Mouse (Mus musculus) C2C12 (cell line): ENCODE data around the gene Pcdh15. TPM values are rescaled to one million over a fixed set of nuclear protein-coding genes. Genes with fewer than 3 reads are reported as not detected.

Experiments used
- H3K27me3 ChIP-seq: one replicate; pipeline ENCODE4 v1.6.1; 2011; ENCODE audit not compliant: control insufficient read depth, insufficient read depth, insufficient read length
- H3K36me3 ChIP-seq: one replicate; pipeline ENCODE4 v1.6.1; 2011; ENCODE audit not compliant: control insufficient read depth, insufficient read depth
- H3K4me3 ChIP-seq: one replicate; pipeline ENCODE4 v1.5.1; 2011; ENCODE audit warnings: mild to moderate bottlenecking, control low read depth; ENCODE audit not compliant: poor library complexity, insufficient read depth, severe bottlenecking
- H3K79me2 ChIP-seq: one replicate; pipeline ENCODE4 v1.6.1; 2011; ENCODE audit not compliant: control insufficient read depth, insufficient read depth
- H3K79me3 ChIP-seq: one replicate; pipeline ENCODE4 v1.6.1; 2011; ENCODE audit warnings: low read depth, control low read depth
- H3ac ChIP-seq: one replicate; pipeline ENCODE3; 2011; ENCODE audit warnings: low read depth; ENCODE audit not compliant: control insufficient read depth, insufficient read length
- CEBPB ChIP-seq: IDR thresholded peaks from one replicate; pipeline ENCODE4 v1.6.1; 2011; ENCODE audit warnings: low read depth, mild to moderate bottlenecking, control low read depth, moderate library complexity
- CTCF ChIP-seq: IDR thresholded peaks from one replicate; pipeline ENCODE4 v1.5.1; 2011; ENCODE audit not compliant: control insufficient read depth, insufficient read depth, insufficient read length
- FOSL1 ChIP-seq: IDR thresholded peaks from one replicate; pipeline ENCODE4 v1.8.0; 2011; ENCODE audit warnings: mild to moderate bottlenecking, low read length; ENCODE audit not compliant: poor library complexity, insufficient read depth, severe bottlenecking
- MAX ChIP-seq: IDR thresholded peaks from one replicate; pipeline ENCODE4 v1.6.1; 2011; ENCODE audit warnings: mild to moderate bottlenecking, control low read depth
- MYOD1 ChIP-seq: IDR thresholded peaks from one replicate; pipeline ENCODE4 v1.6.1; 2011; ENCODE audit warnings: low read depth; ENCODE audit not compliant: control insufficient read depth, insufficient read length
- MYOG ChIP-seq: IDR thresholded peaks from one replicate; pipeline ENCODE4 v1.6.1; 2011; ENCODE audit not compliant: control insufficient read depth, insufficient read length; ENCODE audit errors: extremely low read depth
- USF1 ChIP-seq: IDR thresholded peaks from one replicate; pipeline ENCODE4 v1.6.1; 2011; ENCODE audit warnings: low read depth, mild to moderate bottlenecking, control low read depth, moderate library complexity
- polyA plus RNA-seq: library from polyadenylated mRNA; unstranded; fragments of >200 nt; fragmentation: generic; extraction: Trizol; gene quantifications from one replicate; pipeline ENCODE4 v1.2.1, GENCODE M21; 2012; ENCODE audit warnings: missing spikeins

Pcdh15 gene
- polyA plus RNA-seq, 1 experiment: 0.54 TPM

DNA sequence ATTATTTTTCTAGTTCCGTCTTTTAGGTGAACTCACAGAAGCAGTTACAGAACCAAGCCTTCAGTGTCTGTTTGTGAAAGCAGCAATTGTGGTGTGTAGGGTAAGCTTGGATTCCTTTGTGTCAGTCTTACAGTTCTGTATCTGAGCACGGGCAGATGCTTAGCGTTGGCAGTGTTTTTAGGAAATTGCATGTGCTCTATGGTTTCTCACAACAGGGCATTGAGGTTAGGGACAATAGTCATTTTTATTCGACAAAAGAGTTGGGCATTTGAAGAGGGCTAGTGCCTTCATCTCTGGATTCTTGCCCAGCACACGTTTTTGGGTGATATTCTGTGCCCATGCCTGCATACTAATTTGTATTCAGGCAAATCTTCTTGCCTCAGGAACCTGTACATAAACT is 392.5 kb downstream of the Pcdh15 start:
- TF ChIP-seq CTCF (no peak), MYOG (no peak)
- Histone ChIP-seq H3K36me3 (no peaks in the 10 kb centered on the region), H3K27me3 (no peaks in the 10 kb centered on the region), H3K79me2 (no peaks in the 10 kb centered on the region), H3ac (no peak overlapping the region), H3K79me3 (no peaks in the 10 kb centered on the region), H3K4me3 (no peak overlapping the region)

DNA sequence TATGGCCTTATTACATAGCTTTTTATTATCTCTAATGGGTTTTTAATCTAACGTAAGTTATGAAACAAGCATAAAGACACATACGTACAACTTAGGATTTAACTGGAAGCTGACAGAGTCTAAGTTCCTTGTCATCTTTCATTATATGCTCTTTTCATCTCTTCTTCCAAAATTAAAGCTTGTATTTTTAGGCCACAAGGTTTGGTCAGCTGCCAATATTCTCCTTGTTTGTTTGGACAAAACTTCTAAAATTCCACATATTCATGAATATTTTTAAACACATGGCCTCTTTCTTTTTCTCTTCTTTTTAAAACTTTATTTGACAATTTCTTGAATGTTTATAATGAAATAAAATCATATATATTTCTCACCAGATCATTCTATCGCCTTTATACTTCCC is 415.7 kb downstream of the Pcdh15 start:
- Histone ChIP-seq H3K4me3 (no peak overlapping the region), H3K36me3 (no peaks in the 10 kb centered on the region), H3K79me3 (no peaks in the 10 kb centered on the region), H3ac (no peak overlapping the region), H3K27me3 (no peaks in the 10 kb centered on the region), H3K79me2 (no peaks in the 10 kb centered on the region)
- TF ChIP-seq MYOD1 (no peak), CEBPB (no peak), FOSL1 (no peak), MYOG (no peak), USF1 (no peak)

DNA sequence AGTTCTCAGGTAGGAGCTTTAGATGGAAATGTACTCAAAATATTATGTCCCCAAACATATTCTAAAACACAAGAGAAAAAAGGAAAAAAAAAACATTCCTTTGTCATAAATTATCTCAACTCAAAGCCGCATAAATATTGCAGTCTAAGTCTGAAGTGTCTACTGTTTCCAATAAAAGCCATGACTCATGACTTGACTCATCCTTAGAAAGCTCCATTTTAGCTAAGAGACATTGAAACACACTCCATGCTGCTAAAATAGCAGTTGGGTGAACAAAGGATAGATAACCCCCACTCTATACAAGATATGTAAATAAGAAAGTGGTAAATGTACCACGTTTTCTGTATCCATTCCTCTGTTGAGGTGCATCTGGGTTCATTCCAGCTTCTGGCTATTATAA is 416.6 kb downstream of the Pcdh15 start:
- Histone ChIP-seq H3K79me2 (no peaks in the 10 kb centered on the region), H3K79me3 (no peaks in the 10 kb centered on the region), H3K4me3 (no peak overlapping the region), H3K27me3 (no peaks in the 10 kb centered on the region), H3K36me3 (no peaks in the 10 kb centered on the region), H3ac (no peak overlapping the region)
- TF ChIP-seq CTCF (no peak), FOSL1 (peak; percentile 85)

DNA sequence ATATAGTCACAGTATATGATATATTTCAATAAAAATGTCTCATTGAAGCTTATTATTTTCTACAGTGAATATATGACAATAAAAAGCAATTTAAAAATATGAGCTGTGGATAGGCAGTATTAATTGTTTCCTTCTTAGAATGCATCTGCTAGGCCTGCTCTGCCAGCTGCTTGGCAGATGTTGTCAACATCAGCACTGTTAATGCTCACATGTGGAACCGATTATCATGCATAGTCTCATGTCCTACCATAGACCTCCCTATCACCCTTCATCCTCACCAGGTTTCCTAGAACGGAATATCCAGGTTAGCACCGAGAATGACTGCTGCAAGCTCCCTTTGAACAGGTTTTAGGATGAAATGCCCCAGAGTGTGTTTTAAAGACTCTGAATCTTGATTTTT is 420.3 kb downstream of the Pcdh15 start:
- Histone ChIP-seq H3K4me3 (no peak overlapping the region), H3K79me3 (no peaks in the 10 kb centered on the region), H3K36me3 (no peaks in the 10 kb centered on the region), H3K27me3 (no peaks in the 10 kb centered on the region), H3ac (no peak overlapping the region), H3K79me2 (no peaks in the 10 kb centered on the region)
- TF ChIP-seq MAX: no peak
- TF ChIP-seq MYOD1: no peak
- TF ChIP-seq CEBPB: no peak
- TF ChIP-seq CTCF: no peak

DNA sequence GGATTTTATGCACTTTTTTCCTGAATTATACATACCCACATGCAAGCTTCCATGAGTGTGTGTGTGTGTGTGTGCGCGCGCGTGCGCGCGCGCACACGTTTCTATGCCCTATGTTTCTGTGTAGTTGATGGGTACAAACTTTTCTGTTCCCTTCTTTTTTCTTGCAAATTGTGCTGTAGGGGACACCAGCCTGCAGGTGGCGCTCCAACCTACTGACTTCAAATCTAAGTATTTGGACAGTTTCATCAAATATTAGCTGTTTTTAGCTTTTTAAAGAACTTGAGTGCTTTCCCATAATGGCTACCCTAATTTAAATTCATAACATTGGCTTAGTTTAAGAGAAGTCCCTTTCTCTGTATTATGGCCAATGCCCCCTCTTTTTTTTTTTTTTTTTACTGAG is 453.7 kb downstream of the Pcdh15 start:
- no peaks in the 10 kb centered on the region for H3K36me3 ChIP-seq
- TF ChIP-seq FOSL1 (no peak), CEBPB (no peak), USF1 (no peak), MAX (no peak), CTCF (no peak), MYOD1 (no peak), MYOG (no peak)
- H3K27me3 ChIP-seq: no peaks in the 10 kb centered on the region
- H3K79me3 ChIP-seq: no peaks in the 10 kb centered on the region
- H3K4me3 ChIP-seq: no peak overlapping the region
- no peaks in the 10 kb centered on the region for H3K79me2 ChIP-seq
- H3ac ChIP-seq: no peak overlapping the region

DNA sequence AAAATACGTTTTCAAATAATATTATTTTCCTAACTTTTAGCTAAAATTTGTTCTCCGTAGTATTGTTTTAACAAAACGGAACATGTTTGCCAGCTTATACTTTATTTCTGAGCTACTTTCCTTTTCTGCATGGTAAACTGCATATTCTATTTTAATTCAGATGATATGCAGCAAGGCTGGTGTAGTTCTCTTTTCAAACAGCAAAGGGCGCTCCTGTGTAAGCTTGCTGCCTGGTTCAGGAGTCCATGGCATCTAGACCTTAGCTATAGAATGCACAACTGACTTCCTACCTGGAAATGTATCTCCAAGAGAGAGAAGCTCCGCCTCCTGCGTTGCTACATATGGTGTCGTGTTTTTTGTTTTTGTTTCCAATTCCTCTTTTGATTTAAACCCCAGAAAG is 465.1 kb downstream of the Pcdh15 start:
- no peak overlapping the region for H3K4me3 ChIP-seq
- H3K79me2 ChIP-seq: no peaks in the 10 kb centered on the region
- no peaks in the 10 kb centered on the region for H3K79me3 ChIP-seq
- TF ChIP-seq FOSL1: no peak
- no peak for TF ChIP-seq CTCF
- TF ChIP-seq MAX: no peak
- no peaks in the 10 kb centered on the region for H3K36me3 ChIP-seq
- H3K27me3 ChIP-seq: no peaks in the 10 kb centered on the region
- H3ac ChIP-seq: no peak overlapping the region
